Mouse (Mus musculus) cerebellum, adult 2 months (tissue): ENCODE results near the gene Neurod1.

Source experiments
- CTCF ChIP-seq: fragments of 200-500 bp; IDR thresholded peaks from 2 replicates; pipeline ENCODE4 v1.5.1; 2011; ENCODE audit warnings: low read depth, mild to moderate bottlenecking, control low read depth, low read length, moderate library complexity, borderline replicate concordance; ENCODE audit not compliant: insufficient read depth
- POLR2A ChIP-seq: fragments of 200-500 bp; IDR thresholded peaks from 2 replicates; pipeline ENCODE4 v1.6.1; 2011; ENCODE audit warnings: low read length, control low read depth, borderline replicate concordance; ENCODE audit not compliant: insufficient read depth

GRCm38 (mm10) chr2:79430061-79430460 lies 26.5 kb downstream of the Neurod1 start:
- TF ChIP-seq CTCF (no peak), POLR2A (no peak)
